Mouse (Mus musculus): ENCODE results near the gene Gm20906. TPM values are rescaled to one million over a fixed set of nuclear protein-coding genes. Genes with fewer than 3 reads are reported as not detected.
"Not testable (repeated sequence)": the region's sequence is repeated elsewhere in the genome, so short reads cannot be mapped to it uniquely, and the experiment has no call there.

The Gm20906 gene
- total RNA-seq (2021), result not detected

- intact Hi-C loops (cut with DNase I); DNase-seq (ENCODE audit: low spot score): not testable (repeated sequence)
These were observed at the start of gene Gm20906 for GRCm38 (mm10) chrY:87550666-87551065. TSS of gene Gm20906 (plus strand) at chrY:87550966.

Data from heart, postnatal 25 days (tissue).